Mouse (Mus musculus): ENCODE measurements around the gene Dus2. TPM values are rescaled to one million over a fixed set of nuclear protein-coding genes. Genes with fewer than 3 reads are reported as not detected.

The Dus2 gene
- total RNA-seq (2021) (1 to 10 TPM; 9.1 to 9.4 TPM), polyA plus RNA-seq (2012; rRNA removed) (7.8 and 11.9 TPM in 2 replicates)
- long read RNA-seq, transcript Dus2-201 (16 exons, 1,860 nt), result major isoform, 7 of 10 reads
- long read RNA-seq, partial matches to known transcripts, result 0 of 10 reads
- long read RNA-seq, other reads (novel, unspliced or antisense), result 3 of 10 reads

- intact Hi-C loops (cut with DNase I), result loop anchor here (1.0 to 5.0 kb wide), 3 partner anchors 31 to 126 kb away; no protein-coding TSS in a partner anchor
- H3K27ac ChIP-seq, result no peak within 1 kb of the TSS
- no peak within 1 kb of the TSS for H3K4me3 ChIP-seq
- H3K36me3 ChIP-seq (ENCODE audit: control insufficient read depth, insufficient read depth, low read length), result no peaks in the 10 kb centered on the region
- 10% methylated on average over 15 of the region's 15 CpGs for WGBS
- no peaks in the 10 kb centered on the region for H3K79me2 ChIP-seq (replicated peaks; ENCODE audit: control insufficient read depth, insufficient read depth, low read length)
- TF ChIP-seq CTCF (IDR thresholded peaks at IDR 0.05) (peak; percentile 98), EP300 (IDR thresholded peaks at IDR 0.05; ENCODE audit: insufficient read depth, low read depth, low read length) (peak; percentile 88), POLR2A (IDR thresholded peaks at IDR 0.05; ENCODE audit: insufficient read depth, low read depth, low read length) (no peak)
- no peaks in the 10 kb centered on the region for H3K27me3 ChIP-seq (ENCODE audit: control insufficient read depth, insufficient read depth, low read length)
- DNase-seq, result peak; percentile 80 to 83
- peaks cover 1% of the 10 kb centered on the region; the same call in 1 of the 2 replicates for H3K4me1 ChIP-seq (ENCODE audit: control insufficient read depth, insufficient read depth, low read length)
- H3K9ac ChIP-seq (ENCODE audit: low read depth, low read length), result no peak within 1 kb of the TSS
Observed at GRCm38 (mm10) chr8:105990856-105991387, at the start of gene Dus2. Gene Dus2, plus strand, starts transcription at chr8:105991337.

GRCm38 (mm10) chr8:105942026-105942425, 49.1 kb upstream of the Dus2 start:
- intact Hi-C loops (cut with DNase I), result no loop called here
- H3K4me3 ChIP-seq, result no peak overlapping the region
- no peak for TF ChIP-seq EP300 (IDR thresholded peaks at IDR 0.05; ENCODE audit: insufficient read depth, low read depth, low read length)
- TF ChIP-seq CTCF (IDR thresholded peaks at IDR 0.05), result no peak
- TF ChIP-seq POLR2A (IDR thresholded peaks at IDR 0.05; ENCODE audit: insufficient read depth, low read depth, low read length), result no peak
- H3K9ac ChIP-seq (ENCODE audit: low read depth, low read length), result no peak overlapping the region
- no peaks in the 10 kb centered on the region for H3K27me3 ChIP-seq (ENCODE audit: control insufficient read depth, insufficient read depth, low read length)
- no peaks in the 10 kb centered on the region for H3K36me3 ChIP-seq (ENCODE audit: control insufficient read depth, insufficient read depth, low read length)
- DNase-seq, result no peak
- no peak overlapping the region for H3K27ac ChIP-seq
- H3K4me1 ChIP-seq (ENCODE audit: control insufficient read depth, insufficient read depth, low read length), result peaks cover 1% of the 10 kb centered on the region
- WGBS, result 71% methylated on average over 11 of the region's 11 CpGs
- no peaks in the 10 kb centered on the region for H3K79me2 ChIP-seq (replicated peaks; ENCODE audit: control insufficient read depth, insufficient read depth, low read length)

- Histone ChIP-seq H3K36me3 (ENCODE audit: control insufficient read depth, insufficient read depth, low read length) (no peaks in the 10 kb centered on the region), H3K4me1 (ENCODE audit: control insufficient read depth, insufficient read depth, low read length) (peaks cover 1% of the 10 kb centered on the region), H3K27me3 (ENCODE audit: control insufficient read depth, insufficient read depth, low read length) (no peaks in the 10 kb centered on the region), H3K79me2 (replicated peaks; ENCODE audit: control insufficient read depth, insufficient read depth, low read length) (no peaks in the 10 kb centered on the region), H3K4me3 (no peak overlapping the region), H3K27ac (no peak overlapping the region), H3K9ac (ENCODE audit: low read depth, low read length) (no peak overlapping the region)
- TF ChIP-seq CTCF (IDR thresholded peaks at IDR 0.05) (no peak), EP300 (IDR thresholded peaks at IDR 0.05; ENCODE audit: insufficient read depth, low read depth, low read length) (no peak), POLR2A (IDR thresholded peaks at IDR 0.05; ENCODE audit: insufficient read depth, low read depth, low read length) (no peak)
- DNase-seq, result no peak
- 97% methylated on average over 5 of the region's 5 CpGs for WGBS
- intact Hi-C loops (cut with DNase I), result no loop called here
Observed at GRCm38 (mm10) chr8:105942542-105942941, 48.6 kb upstream of the Dus2 start.

- Histone ChIP-seq H3K4me1 (ENCODE audit: control insufficient read depth, insufficient read depth, low read length) (peaks cover under 1% of the 10 kb centered on the region), H3K4me3 (no peak within 1 kb of the TSS), H3K27me3 (ENCODE audit: control insufficient read depth, insufficient read depth, low read length) (no peaks in the 10 kb centered on the region), H3K79me2 (replicated peaks; ENCODE audit: control insufficient read depth, insufficient read depth, low read length) (no peaks in the 10 kb centered on the region), H3K36me3 (ENCODE audit: control insufficient read depth, insufficient read depth, low read length) (no peaks in the 10 kb centered on the region), H3K27ac (no peak within 1 kb of the TSS), H3K9ac (ENCODE audit: low read depth, low read length) (no peak within 1 kb of the TSS)
- TF ChIP-seq EP300 (IDR thresholded peaks at IDR 0.05; ENCODE audit: insufficient read depth, low read depth, low read length) (no peak), POLR2A (IDR thresholded peaks at IDR 0.05; ENCODE audit: insufficient read depth, low read depth, low read length) (no peak), CTCF (IDR thresholded peaks at IDR 0.05) (no peak)
- DNase-seq, result no peak
- intact Hi-C loops (cut with DNase I), result no loop called here
- WGBS, result 62% methylated on average over 8 of the region's 8 CpGs
Observed at GRCm38 (mm10) chr8:105943321-105943739, 47.8 kb upstream of the Dus2 start, which contains the start of gene Lcat. Gene Lcat, minus strand, starts transcription at chr8:105943382.

- Histone ChIP-seq H3K4me1 (ENCODE audit: control insufficient read depth, insufficient read depth, low read length) (peaks cover 9% of the 10 kb centered on the region), H3K27ac (no peak overlapping the region), H3K27me3 (ENCODE audit: control insufficient read depth, insufficient read depth, low read length) (no peaks in the 10 kb centered on the region), H3K9ac (ENCODE audit: low read depth, low read length) (no peak overlapping the region), H3K36me3 (ENCODE audit: control insufficient read depth, insufficient read depth, low read length) (no peaks in the 10 kb centered on the region), H3K4me3 (no peak overlapping the region), H3K79me2 (replicated peaks; ENCODE audit: control insufficient read depth, insufficient read depth, low read length) (no peaks in the 10 kb centered on the region)
- 40% methylated on average over 10 of the region's 10 CpGs for WGBS
- intact Hi-C loops (cut with DNase I), result no loop called here
- DNase-seq, result peak in 1 of 2 experiments; percentile 40
- TF ChIP-seq CTCF (IDR thresholded peaks at IDR 0.05) (no peak), EP300 (IDR thresholded peaks at IDR 0.05; ENCODE audit: insufficient read depth, low read depth, low read length) (no peak), POLR2A (IDR thresholded peaks at IDR 0.05; ENCODE audit: insufficient read depth, low read depth, low read length) (no peak)
Observed at GRCm38 (mm10) chr8:105949350-105949749, 41.8 kb upstream of the Dus2 start.

GRCm38 (mm10) chr8:105951057-105951659, 40.0 kb upstream of the Dus2 start:
- H3K27ac ChIP-seq, result peak overlapping the region; percentile 49; the same call in 1 of the 2 replicates
- H3K4me3 ChIP-seq, result no peak overlapping the region
- H3K27me3 ChIP-seq (ENCODE audit: control insufficient read depth, insufficient read depth, low read length), result no peaks in the 10 kb centered on the region
- TF ChIP-seq CTCF (IDR thresholded peaks at IDR 0.05) (no peak), EP300 (IDR thresholded peaks at IDR 0.05; ENCODE audit: insufficient read depth, low read depth, low read length) (no peak), POLR2A (IDR thresholded peaks at IDR 0.05; ENCODE audit: insufficient read depth, low read depth, low read length) (no peak)
- DNase-seq, result peak in 1 of 2 experiments; percentile 51
- WGBS, result 6% methylated on average over 7 of the region's 7 CpGs
- H3K79me2 ChIP-seq (replicated peaks; ENCODE audit: control insufficient read depth, insufficient read depth, low read length), result no peaks in the 10 kb centered on the region
- H3K9ac ChIP-seq (ENCODE audit: low read depth, low read length), result no peak overlapping the region
- intact Hi-C loops (cut with DNase I), result no loop called here
- no peaks in the 10 kb centered on the region for H3K36me3 ChIP-seq (ENCODE audit: control insufficient read depth, insufficient read depth, low read length)
- peaks cover 9% of the 10 kb centered on the region for H3K4me1 ChIP-seq (ENCODE audit: control insufficient read depth, insufficient read depth, low read length)
